Mouse (Mus musculus) hindbrain, embryonic 16.5 days (tissue): ENCODE results near the gene Nckipsd. TPM values are rescaled to one million over a fixed set of nuclear protein-coding genes. Genes with fewer than 3 reads are reported as not detected.

Experiments used
- ATAC-seq: fragments of 200-750 bp; cut with Nextera tagmentation; 2 replicates; pipeline ENCODE4 v1.8.0; 2017; ENCODE audit warnings: moderate TSS enrichment, moderate library complexity
- H3K27ac ChIP-seq: fragments of 300-500 bp; sonication (generic); 2 replicates; pipeline ENCODE4 v1.5.1; 2014; ENCODE audit warnings: low read depth, mild to moderate bottlenecking, control low read depth, low read length, moderate library complexity
- H3K27me3 ChIP-seq: fragments of 300-500 bp; sonication (generic); replicated peaks from 2 replicates; pipeline ENCODE4 v1.6.1; 2014; ENCODE audit warnings: low read length; ENCODE audit not compliant: control insufficient read depth, insufficient read depth
- H3K36me3 ChIP-seq: fragments of 300-500 bp; sonication (generic); 2 replicates; pipeline ENCODE4 v1.6.1; 2014; ENCODE audit warnings: mild to moderate bottlenecking, low read length, moderate library complexity, mixed read lengths; ENCODE audit not compliant: control insufficient read depth, insufficient read depth
- H3K4me1 ChIP-seq: fragments of 300-500 bp; sonication (generic); 2 replicates; pipeline ENCODE4 v1.6.1; 2014; ENCODE audit warnings: low read depth, low read length; ENCODE audit not compliant: control insufficient read depth, insufficient read depth
- H3K4me2 ChIP-seq: fragments of 300-500 bp; sonication (generic); 2 replicates; pipeline ENCODE4 v1.6.1; 2014; ENCODE audit warnings: mild to moderate bottlenecking, low read length, control low read depth, moderate library complexity
- H3K4me3 ChIP-seq: fragments of 300-500 bp; sonication (generic); 2 replicates; pipeline ENCODE4 v1.5.1; 2014; ENCODE audit warnings: mild to moderate bottlenecking, low read length, control low read depth, moderate library complexity
- H3K9ac ChIP-seq: fragments of 300-500 bp; sonication (generic); 2 replicates; pipeline ENCODE4 v1.6.1; 2014; ENCODE audit warnings: low read depth, mild to moderate bottlenecking, control low read depth, low read length, moderate library complexity
- H3K9me3 ChIP-seq: fragments of 300-500 bp; sonication (generic); 2 replicates; pipeline ENCODE4 v1.6.1; 2014; ENCODE audit warnings: mild to moderate bottlenecking, low read length, moderate library complexity; ENCODE audit not compliant: control insufficient read depth
- WGBS: fragments of 180-500 bp; shearing (Covaris S2); extraction: QIAGEN DNeasy Blood & Tissue Kit; methylation state at CpG from one replicate; pipeline ENCODE4 v1.1.7; 2014; 5-methylcytosine and 5-hydroxymethylcytosine counted together
- polyA plus RNA-seq: library from polyadenylated mRNA; unstranded; fragments of >200 nt; fragmentation: Nextera tagmentation; extraction: Ambion mirVana; gene quantifications from 2 replicates; pipeline ENCODE4 v1.2.1, GENCODE M21; 2015

Gene Nckipsd
- polyA plus RNA-seq, 1 experiment from 2014 or later: 35.1 TPM

- H3K27me3 ChIP-seq: no peaks in the 10 kb centered on the region
- H3K9me3 ChIP-seq: no peaks in the 10 kb centered on the region
- WGBS: 70% methylated on average over 5 of the region's 5 CpGs
- ATAC-seq: no peak
- H3K4me3 ChIP-seq: peak overlapping the region; percentile 77
- H3K9ac ChIP-seq: peak overlapping the region; percentile 91
- H3K4me2 ChIP-seq: peak overlapping the region; percentile 72
- peaks cover 35% of the 10 kb centered on the region for H3K36me3 ChIP-seq
- H3K27ac ChIP-seq: no peak overlapping the region
- H3K4me1 ChIP-seq: peaks cover 13% of the 10 kb centered on the region
Measured at GRCm38 (mm10) chr9:108809188-108809587, 1.0 kb downstream of the Nckipsd start.

- WGBS: 88% methylated on average over 6 of the region's 6 CpGs
- Histone ChIP-seq H3K9me3 (no peaks in the 10 kb centered on the region), H3K36me3 (peaks cover 37% of the 10 kb centered on the region), H3K4me3 (no peak overlapping the region; the same call in 1 of the 2 replicates), H3K9ac (peak overlapping the region; percentile 91; the same call in 1 of the 2 replicates), H3K4me1 (peaks cover 13% of the 10 kb centered on the region), H3K27me3 (no peaks in the 10 kb centered on the region), H3K4me2 (peak overlapping the region; percentile 72), H3K27ac (no peak overlapping the region)
- no peak for ATAC-seq
Measured at GRCm38 (mm10) chr9:108809723-108810122, 1.6 kb downstream of the Nckipsd start.

- Histone ChIP-seq H3K27me3 (no peaks in the 10 kb centered on the region), H3K27ac (no peak overlapping the region), H3K9me3 (no peaks in the 10 kb centered on the region), H3K36me3 (peaks cover 41% of the 10 kb centered on the region), H3K4me1 (peaks cover 13% of the 10 kb centered on the region), H3K9ac (no peak overlapping the region), H3K4me2 (no peak overlapping the region), H3K4me3 (no peak overlapping the region)
- WGBS: 75% methylated on average over 5 of the region's 5 CpGs
- no peak for ATAC-seq
Measured at GRCm38 (mm10) chr9:108810516-108810915, 2.3 kb downstream of the Nckipsd start.

- 89% methylated on average over 7 of the region's 7 CpGs for WGBS
- H3K27me3 ChIP-seq: no peaks in the 10 kb centered on the region
- H3K9ac ChIP-seq: no peak overlapping the region
- H3K9me3 ChIP-seq: no peaks in the 10 kb centered on the region
- H3K36me3 ChIP-seq: peaks cover 44% of the 10 kb centered on the region
- no peaks in the 10 kb centered on the region for H3K4me1 ChIP-seq
- no peak overlapping the region for H3K4me2 ChIP-seq
- no peak for ATAC-seq
- no peak overlapping the region for H3K4me3 ChIP-seq
- H3K27ac ChIP-seq: no peak overlapping the region
Measured at GRCm38 (mm10) chr9:108815557-108815956, 7.4 kb downstream of the Nckipsd start.

GRCm38 (mm10) chr9:108819495-108819894 lies 11.3 kb downstream of the Nckipsd start:
- Histone ChIP-seq H3K9me3 (no peaks in the 10 kb centered on the region), H3K36me3 (peaks cover 24% of the 10 kb centered on the region), H3K4me1 (peaks cover 8% of the 10 kb centered on the region), H3K4me2 (no peak overlapping the region), H3K27me3 (no peaks in the 10 kb centered on the region), H3K4me3 (no peak overlapping the region), H3K27ac (no peak overlapping the region), H3K9ac (no peak overlapping the region)
- ATAC-seq: no peak
- 67% methylated on average over 3 of the region's 3 CpGs for WGBS

GRCm38 (mm10) chr9:108820077-108820476 lies 11.9 kb downstream of the Nckipsd start:
- WGBS: 73% methylated on average over 5 of the region's 5 CpGs
- Histone ChIP-seq H3K27me3 (no peaks in the 10 kb centered on the region), H3K9ac (no peak overlapping the region), H3K27ac (no peak overlapping the region), H3K36me3 (peaks cover 19% of the 10 kb centered on the region), H3K4me3 (no peak overlapping the region), H3K4me2 (no peak overlapping the region), H3K9me3 (no peaks in the 10 kb centered on the region), H3K4me1 (peaks cover 8% of the 10 kb centered on the region)
- ATAC-seq: no peak

- H3K27ac ChIP-seq: peak overlapping the region; percentile 71
- H3K36me3 ChIP-seq: peaks cover 16% of the 10 kb centered on the region
- no peaks in the 10 kb centered on the region for H3K9me3 ChIP-seq
- ATAC-seq: no peak
- H3K4me3 ChIP-seq: peak overlapping the region; percentile 78
- peaks cover 20% of the 10 kb centered on the region for H3K4me1 ChIP-seq
- H3K9ac ChIP-seq: peak overlapping the region; percentile 67
- peak overlapping the region; percentile 80 for H3K4me2 ChIP-seq
- H3K27me3 ChIP-seq: no peaks in the 10 kb centered on the region; the same call in 1 of the 2 replicates
- 4% methylated on average over 25 of the region's 25 CpGs for WGBS
Measured at GRCm38 (mm10) chr9:108824144-108824685, 16.0 kb downstream of the Nckipsd start.

- Histone ChIP-seq H3K4me2 (peak overlapping the region; percentile 80), H3K27me3 (peaks cover 2% of the 10 kb centered on the region), H3K36me3 (peaks cover 23% of the 10 kb centered on the region), H3K9ac (peak overlapping the region; percentile 88), H3K4me3 (peak overlapping the region; percentile 78), H3K4me1 (peaks cover 20% of the 10 kb centered on the region), H3K27ac (peak overlapping the region; percentile 90), H3K9me3 (no peaks in the 10 kb centered on the region)
- under 1% methylated on average over 31 of the region's 31 CpGs for WGBS
- ATAC-seq: peak; percentile 91
Measured at GRCm38 (mm10) chr9:108824755-108825413, 16.7 kb downstream of the Nckipsd start.

- Histone ChIP-seq H3K4me1 (peaks cover 31% of the 10 kb centered on the region), H3K36me3 (peaks cover 23% of the 10 kb centered on the region), H3K27ac (peak within 1 kb of the TSS; percentile 90), H3K27me3 (peaks cover 2% of the 10 kb centered on the region), H3K9ac (peak within 1 kb of the TSS; percentile 88), H3K4me2 (peak within 1 kb of the TSS; percentile 80), H3K4me3 (peak within 1 kb of the TSS; percentile 78), H3K9me3 (no peaks in the 10 kb centered on the region)
- ATAC-seq: peak; percentile 53
- WGBS: 1% methylated on average over 60 of the region's 70 CpGs
Measured at GRCm38 (mm10) chr9:108825820-108826699, 17.9 kb downstream of the Nckipsd start, which contains the start of gene Celsr3. Gene Celsr3, plus strand, starts transcription at chr9:108826320.
